11 mouse cellular contexts compared by ENCODE assay signal in the genomic region with DNA sequence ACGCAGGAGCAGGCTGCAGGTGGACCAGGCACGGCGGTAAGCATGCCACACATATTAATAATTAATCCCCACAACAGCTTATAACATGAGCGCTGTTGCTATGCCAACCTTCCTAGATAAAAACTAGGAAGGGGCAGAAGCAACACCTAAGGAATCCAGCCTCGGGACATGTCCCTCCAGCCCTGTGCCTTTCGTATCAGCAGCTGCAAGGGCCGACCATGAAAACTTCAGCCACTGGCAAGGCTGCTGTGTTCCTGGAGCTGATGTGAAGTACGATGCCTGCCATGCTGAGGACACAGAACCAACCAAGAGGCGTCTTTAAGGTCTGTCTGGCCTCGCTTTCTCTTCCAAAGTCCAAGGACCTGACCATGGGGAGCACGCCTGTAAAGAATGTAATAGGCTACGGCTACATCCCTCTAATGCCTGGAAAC. TPM values are rescaled to one million over a fixed set of nuclear protein-coding genes. Genes with fewer than 3 reads are reported as not detected.
DNase-seq lines count a peak whose midpoint lies in the region; ATAC-seq and TF ChIP-seq lines count a peak whose summit lies in the region.
"Had no signal": no experiment of that assay in that cellular context is flagged by ENCODE, and none has a peak within 500 bp of the region (broad histone marks: within the 10 kb centered on the region; RNA-seq: fewer than 3 reads in every experiment).

No protein-coding gene starts in this region.

- intact Hi-C loops in gastrocnemius, adult 2 months (cut with DNase I), result no loop called here

- peak overlapping the region; percentile 78; the same call in 1 of the 2 replicates for H3K4me2 ChIP-seq in midbrain, embryonic 13.5 days (replicated peaks)
- no peak overlapping the region; the same call in 1 of the 2 replicates for H3K4me2 ChIP-seq in midbrain, postnatal 0 days (ENCODE audit: low read depth, low read length, poor library complexity, severe bottlenecking)

- TF ChIP-seq POLR2A in thymus, adult 2 months (IDR thresholded peaks at IDR 0.05; ENCODE audit: control insufficient read depth, extremely low read depth, insufficient read depth, low read length, poor library complexity), result no peak

- TF ChIP-seq CTCF in gastrocnemius, adult 2 months (IDR thresholded peaks at IDR 0.05), result no peak
- no peak for TF ChIP-seq CTCF in midbrain, postnatal 0 days (IDR thresholded peaks at IDR 0.05)
- no peak for TF ChIP-seq CTCF in thymus, adult 2 months (IDR thresholded peaks at IDR 0.05; ENCODE audit: borderline replicate concordance, control insufficient read depth, extremely low read depth, insufficient read depth, low read length, poor library complexity)

- ATAC-seq in midbrain, embryonic 13.5 days, result no peak
- no peak for ATAC-seq in midbrain, postnatal 0 days (ENCODE audit: low FRiP score)

- WGBS in midbrain, embryonic 13.5 days, result 88% methylated on average over 12 of the region's 12 CpGs
- 84% methylated on average over 12 of the region's 12 CpGs for WGBS in midbrain, postnatal 0 days
- 95% methylated on average over 12 of the region's 12 CpGs for WGBS in thymus, adult 2 months

- no peak overlapping the region for H3K9ac ChIP-seq in midbrain, embryonic 13.5 days (replicated peaks)
- H3K9ac ChIP-seq in midbrain, postnatal 0 days (replicated peaks; ENCODE audit: low read length, poor library complexity, severe bottlenecking), result no peak overlapping the region
- H3K9ac ChIP-seq: liver, embryonic 14.5 days had no signal

- no peaks in the 10 kb centered on the region for H3K27me3 ChIP-seq in midbrain, embryonic 13.5 days
- no peaks in the 10 kb centered on the region for H3K27me3 ChIP-seq in midbrain, postnatal 0 days (ENCODE audit: insufficient read depth, low read length)
- H3K27me3 ChIP-seq in thymus, adult 2 months (ENCODE audit: control insufficient read depth, insufficient read depth, low read length), result no peaks in the 10 kb centered on the region

- peaks cover 30% of the 10 kb centered on the region for H3K4me1 ChIP-seq in midbrain, embryonic 13.5 days (replicated peaks)
- peaks cover 9% of the 10 kb centered on the region for H3K4me1 ChIP-seq in midbrain, postnatal 0 days (ENCODE audit: insufficient read depth, low read length)
- H3K4me1 ChIP-seq in thymus, adult 2 months (replicated peaks; ENCODE audit: control insufficient read depth, insufficient read depth, low read length), result peaks cover 39% of the 10 kb centered on the region

- H3K36me3 ChIP-seq in midbrain, embryonic 13.5 days, result peaks cover 18% of the 10 kb centered on the region
- no peaks in the 10 kb centered on the region for H3K36me3 ChIP-seq in midbrain, postnatal 0 days (ENCODE audit: insufficient read depth, low read length)
- H3K36me3 ChIP-seq in thymus, adult 2 months (ENCODE audit: control insufficient read depth, insufficient read depth, low read length), result peaks cover 5% of the 10 kb centered on the region

- H3K27ac ChIP-seq in gastrocnemius, adult 2 months, result peak overlapping the region; percentile 46; the same call in 1 of the 2 replicates
- no peak overlapping the region for H3K27ac ChIP-seq in midbrain, embryonic 13.5 days
- no peak overlapping the region for H3K27ac ChIP-seq in midbrain, postnatal 0 days (ENCODE audit: low read depth, low read length)
- no peak overlapping the region for H3K27ac ChIP-seq in thymus, adult 2 months (ENCODE audit: control insufficient read depth, insufficient read depth, low read length)
- H3K27ac ChIP-seq: liver, embryonic 14.5 days had no signal

- DNase-seq in gastrocnemius, adult 2 months, result no peak
- DNase-seq in gastrocnemius, postnatal 4 days (ENCODE audit: low spot score in 2 of 2), result no peak
- DNase-seq in midbrain, postnatal 0 days (ENCODE audit: low spot score), result no peak
- DNase-seq in kidney, postnatal 10 days, result peak; percentile 39
- DNase-seq in spleen, adult 18-20 months, result no peak
- no peak for DNase-seq in thymus, adult 2 months
- no peak for DNase-seq in adrenal gland, postnatal 25 days
- DNase-seq: adrenal gland, postnatal 10 days; cerebellum, adult 8-10 months had no signal

- no peaks in the 10 kb centered on the region for H3K9me3 ChIP-seq in midbrain, embryonic 13.5 days
- H3K9me3 ChIP-seq in midbrain, postnatal 0 days (ENCODE audit: low read length), result no peaks in the 10 kb centered on the region

- peak overlapping the region; percentile 80 for H3K4me3 ChIP-seq in gastrocnemius, adult 2 months
- peak overlapping the region; percentile 97 for H3K4me3 ChIP-seq in midbrain, embryonic 13.5 days (replicated peaks)
- H3K4me3 ChIP-seq in midbrain, postnatal 0 days (ENCODE audit: low read depth, low read length), result no peak overlapping the region
- no peak overlapping the region for H3K4me3 ChIP-seq in thymus, adult 2 months (ENCODE audit: control insufficient read depth, insufficient read depth, low read length)

RNA-seq across cellular contexts. Expression of gene Myom1, which starts 14.1 kb away (rescaled TPM):
- total RNA-seq in gastrocnemius, adult 2 months (2021), result 1,000 to 10,000 TPM; 1,223 to 1,379 TPM
- total RNA-seq in gastrocnemius, postnatal 4 days (2021), result 100 to 1,000 TPM; 917 to 927 TPM
- 1.2 and 1.3 TPM in 2 replicates for polyA plus RNA-seq in midbrain, embryonic 13.5 days (2015; fragmentation: Nextera tagmentation; extraction: Ambion mirVana)
- 0.60 and 0.90 TPM in 2 replicates for total RNA-seq in midbrain, postnatal 0 days (2014; rRNA removed)
- 0.66 and 1.2 TPM in 2 replicates for polyA plus RNA-seq in midbrain, postnatal 0 days (2015; fragmentation: Nextera tagmentation; extraction: Ambion mirVana)
- polyA plus RNA-seq in thymus, adult 2 months (2012; rRNA removed), result 1.9 and 6.8 TPM in 2 replicates
- total RNA-seq in adrenal gland, postnatal 25 days (2021), result 2.9 and 4.6 TPM in 2 replicates

RNA-seq across cellular contexts. Expression of gene Myl12a, which starts 14.3 kb away (rescaled TPM):
- 100 to 1,000 TPM; 301 to 553 TPM for total RNA-seq in gastrocnemius, adult 2 months (2021)
- total RNA-seq in gastrocnemius, postnatal 4 days (2021), result 100 to 1,000 TPM; 712 to 757 TPM
- polyA plus RNA-seq in midbrain, embryonic 13.5 days (2015; fragmentation: Nextera tagmentation; extraction: Ambion mirVana), result 141 and 154 TPM in 2 replicates
- total RNA-seq in midbrain, postnatal 0 days (2014; rRNA removed), result 39.9 and 40.9 TPM in 2 replicates
- polyA plus RNA-seq in midbrain, postnatal 0 days (2015; fragmentation: Nextera tagmentation; extraction: Ambion mirVana), result 65.3 and 65.7 TPM in 2 replicates
- polyA plus RNA-seq in thymus, adult 2 months (2012; rRNA removed), result 121 and 144 TPM in 2 replicates
- 231 and 295 TPM in 2 replicates for total RNA-seq in adrenal gland, postnatal 25 days (2021)

Comparison
In these comparisons a context has a peak if more than half of its experiments do, and no peak if none do; other contexts are left out.
1. H3K4me3 ChIP-seq: peak in gastrocnemius, adult 2 months (single experiment) and midbrain, embryonic 13.5 days (single experiment); none in midbrain, postnatal 0 days (single experiment) and thymus, adult 2 months (single experiment).
2. RNA of gene Myom1, which starts 14.1 kb away (total RNA-seq): 1,223 to 1,379 TPM in gastrocnemius, adult 2 months and 917 to 927 TPM in gastrocnemius, postnatal 4 days; 2.9 to 4.6 TPM in adrenal gland, postnatal 25 days and 0.60 to 0.90 TPM in midbrain, postnatal 0 days; every median in the first group is over 100 times any median in the second.